Mouse (Mus musculus) heart, adult 2 months (tissue): Measurements from ENCODE around the gene Calr4.

Source experiments
- CTCF ChIP-seq: fragments of 200-600 bp; IDR thresholded peaks from 2 replicates; pipeline ENCODE4 v1.8.1; 2022; ENCODE audit warnings: antibody characterized with exemption, mild to moderate bottlenecking, moderate library complexity
- EP300 ChIP-seq: fragments of 200-500 bp; IDR thresholded peaks from 2 replicates; pipeline ENCODE4 v1.6.1; 2011; ENCODE audit warnings: low read depth, low read length, control low read depth; ENCODE audit not compliant: insufficient read depth
- POLR2A ChIP-seq: fragments of 200-500 bp; IDR thresholded peaks from 2 replicates; pipeline ENCODE4 v1.6.1; 2011; ENCODE audit warnings: mild to moderate bottlenecking, low read depth, low read length, control low read depth; ENCODE audit not compliant: insufficient read depth

DNA sequence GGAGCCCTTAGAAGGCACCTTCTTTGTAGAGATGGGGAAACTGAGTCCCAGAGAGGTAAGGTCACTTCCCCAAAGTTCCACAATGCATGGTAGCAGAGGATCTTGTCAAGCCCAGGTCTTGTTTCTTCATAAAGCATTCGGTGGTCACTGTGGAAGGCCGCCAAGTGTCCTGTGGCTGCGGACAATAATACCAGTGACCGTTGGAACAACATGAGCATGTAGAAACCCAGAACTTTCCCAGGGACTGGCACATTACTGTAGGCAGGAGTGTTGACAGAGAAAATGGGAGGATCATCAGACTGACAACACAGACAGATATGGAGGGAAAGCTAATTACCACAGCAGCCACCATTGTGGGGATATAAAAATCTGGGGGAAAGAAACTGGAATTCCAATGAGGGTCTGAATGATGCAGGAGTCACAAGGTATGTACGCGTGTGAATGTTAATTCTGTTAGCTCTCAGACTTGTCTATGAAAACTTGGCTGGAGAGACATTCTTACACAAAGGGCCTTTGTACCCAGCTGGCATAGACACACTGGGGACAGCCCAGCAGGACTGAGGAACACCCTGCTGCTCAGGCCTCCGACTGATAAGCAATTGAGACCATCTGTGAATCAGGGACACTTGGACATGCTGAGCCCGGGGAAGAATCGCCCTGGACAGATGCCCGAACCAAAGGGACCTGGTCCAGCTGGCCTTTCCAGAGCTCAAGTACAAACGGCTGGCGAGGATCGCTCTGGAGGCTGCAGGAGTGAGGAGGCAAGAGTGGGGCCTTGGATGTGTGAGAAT lies 9.3 kb upstream of the Calr4 start:
- TF ChIP-seq CTCF = no peak
- TF ChIP-seq POLR2A = no peak
- peak; percentile 71 for TF ChIP-seq EP300
